Mouse (Mus musculus) cerebellum, postnatal 14 days (tissue): ENCODE data around the gene Ap2b1.
A peak's percentile ranks its signal among the peaks of the same experiment; 100 is the strongest.
"Not testable (repeated sequence)": the region's sequence is repeated elsewhere in the genome, so short reads cannot be mapped to it uniquely, and the experiment has no call there.

Experiments
- DNase-seq, 2 experiments: peaks; one replicate each; pipeline ENCODE4 v3.0.0; 2021; ENCODE audit warnings: mixed read lengths in 2 of 2

The Ap2b1 gene

DNA sequence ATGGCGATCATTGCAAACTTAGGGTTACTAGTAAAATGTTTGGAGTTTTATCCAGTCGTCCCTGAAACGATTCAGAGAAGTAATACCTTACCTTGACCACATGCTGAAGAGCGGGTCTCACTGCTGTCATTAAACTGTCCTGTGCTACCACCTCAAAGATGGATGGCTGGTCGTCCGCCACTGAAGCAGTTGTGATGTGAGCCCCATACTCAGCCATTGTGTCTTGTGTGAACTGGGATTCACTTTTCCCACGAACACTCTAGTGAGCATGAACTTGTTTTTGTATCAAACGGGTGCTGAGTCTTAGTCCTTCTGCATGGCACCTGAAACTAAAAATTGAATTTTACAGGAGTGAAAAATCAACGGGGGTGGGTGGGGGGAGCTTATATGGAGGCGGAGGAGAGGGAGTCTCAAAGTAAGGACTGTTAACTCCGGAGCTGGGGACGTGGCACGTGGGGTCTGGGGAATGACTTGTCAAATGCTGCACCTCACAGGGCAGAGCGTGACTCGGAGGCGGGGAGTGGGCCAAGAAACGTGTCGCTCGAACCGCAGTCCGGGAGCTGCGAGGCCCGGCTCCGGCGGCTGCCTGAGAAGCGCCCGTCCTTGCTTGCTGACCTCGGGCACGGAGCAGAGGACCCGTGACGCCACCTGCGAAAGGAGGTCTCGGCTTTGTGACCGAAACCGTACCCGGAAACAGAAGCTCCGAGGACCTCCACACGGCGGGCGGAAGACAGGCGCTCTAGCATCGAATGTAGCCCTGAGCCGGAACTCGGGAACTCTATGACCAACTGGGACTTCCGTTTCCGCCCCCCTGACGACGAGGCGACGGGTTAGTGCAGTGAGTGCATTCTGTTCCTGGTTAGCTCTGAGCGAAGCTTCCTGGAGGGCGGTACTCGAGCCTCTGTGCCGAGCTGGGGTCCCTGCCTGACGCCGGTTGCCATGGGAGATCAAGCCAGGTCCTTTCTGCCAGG is at the start of gene Ap2b1:
TSS of gene Ap2b1 (plus strand) at position 800 of the 971 bp plus-strand sequence.
- DNase-seq = peak; percentile 92 to 93

DNA sequence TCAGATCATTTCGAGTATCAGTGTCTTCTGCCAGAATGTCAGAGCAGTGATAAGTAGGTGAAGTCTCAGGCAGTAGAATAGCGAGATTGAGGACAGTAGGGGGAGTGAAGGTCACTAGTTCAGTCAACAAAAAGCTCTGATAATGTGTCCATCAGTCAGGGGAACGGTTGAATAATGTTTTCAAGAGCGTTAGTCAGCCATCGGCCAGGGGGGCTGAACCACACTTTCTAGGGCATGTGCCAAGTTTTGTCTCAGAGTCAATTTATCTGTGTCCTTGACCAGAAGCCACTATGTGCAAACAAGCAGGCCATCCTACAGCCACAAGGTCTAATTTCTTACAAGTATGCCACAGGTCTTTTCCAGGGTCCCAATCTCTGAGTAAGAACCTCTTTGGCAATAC is 41.6 kb upstream of the Ap2b1 start:
- DNase-seq = not testable (repeated sequence)

DNA sequence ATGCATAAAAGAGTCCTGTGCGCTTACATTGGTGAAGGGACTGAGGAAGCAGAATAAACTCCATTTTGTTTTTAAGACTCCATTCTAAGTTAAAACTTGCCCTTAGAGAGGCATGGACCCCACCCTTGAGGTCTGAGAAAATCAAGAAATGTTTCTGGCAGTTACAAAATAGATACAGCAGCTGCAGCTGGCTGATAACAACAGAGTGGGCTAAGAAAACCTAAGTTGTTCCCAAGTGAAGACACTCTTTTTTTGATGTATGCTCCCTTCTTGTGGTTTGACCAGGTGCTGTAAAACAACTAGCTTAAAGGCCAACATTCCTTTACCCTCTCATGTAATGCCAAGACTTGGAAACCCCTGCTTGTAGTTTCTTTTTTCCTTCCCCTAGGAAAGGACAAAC is 36.2 kb upstream of the Ap2b1 start:
- DNase-seq = no peak

DNA sequence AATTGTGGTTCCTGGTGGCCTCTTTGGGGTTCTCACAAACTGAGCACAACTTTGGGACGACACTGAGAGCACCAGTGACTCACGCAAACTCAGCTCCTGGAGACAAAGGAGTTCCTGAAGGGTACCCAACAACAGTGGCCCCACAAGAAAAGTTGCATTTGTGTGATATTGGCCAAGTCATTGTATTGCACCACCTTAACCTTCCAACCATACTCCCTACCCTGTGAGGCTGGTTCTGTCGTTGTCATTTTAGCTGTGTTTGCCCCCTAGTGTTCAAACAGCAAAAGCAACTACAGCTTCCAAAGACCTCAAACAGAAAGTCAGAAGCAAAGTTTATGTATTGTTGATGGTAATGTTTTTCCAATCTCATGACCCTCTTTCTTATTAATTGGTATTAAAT is 35.7 kb upstream of the Ap2b1 start:
- no peak for DNase-seq

DNA sequence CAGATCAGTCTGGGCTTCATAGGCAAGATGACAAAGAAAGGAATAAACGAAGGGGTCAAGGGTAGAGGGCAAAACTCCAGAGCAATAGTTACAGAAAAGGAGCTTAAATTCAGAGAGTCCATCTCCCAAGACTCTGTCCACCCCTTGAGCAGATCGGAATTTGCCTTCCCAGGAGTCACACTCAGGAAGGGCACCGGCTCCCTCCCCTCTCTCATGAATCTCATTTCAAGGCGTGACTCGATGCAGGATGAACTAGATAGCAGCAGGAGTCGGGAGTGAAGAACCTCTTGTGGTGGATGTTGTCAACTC is 28.0 kb upstream of the Ap2b1 start:
- no peak for DNase-seq

DNA sequence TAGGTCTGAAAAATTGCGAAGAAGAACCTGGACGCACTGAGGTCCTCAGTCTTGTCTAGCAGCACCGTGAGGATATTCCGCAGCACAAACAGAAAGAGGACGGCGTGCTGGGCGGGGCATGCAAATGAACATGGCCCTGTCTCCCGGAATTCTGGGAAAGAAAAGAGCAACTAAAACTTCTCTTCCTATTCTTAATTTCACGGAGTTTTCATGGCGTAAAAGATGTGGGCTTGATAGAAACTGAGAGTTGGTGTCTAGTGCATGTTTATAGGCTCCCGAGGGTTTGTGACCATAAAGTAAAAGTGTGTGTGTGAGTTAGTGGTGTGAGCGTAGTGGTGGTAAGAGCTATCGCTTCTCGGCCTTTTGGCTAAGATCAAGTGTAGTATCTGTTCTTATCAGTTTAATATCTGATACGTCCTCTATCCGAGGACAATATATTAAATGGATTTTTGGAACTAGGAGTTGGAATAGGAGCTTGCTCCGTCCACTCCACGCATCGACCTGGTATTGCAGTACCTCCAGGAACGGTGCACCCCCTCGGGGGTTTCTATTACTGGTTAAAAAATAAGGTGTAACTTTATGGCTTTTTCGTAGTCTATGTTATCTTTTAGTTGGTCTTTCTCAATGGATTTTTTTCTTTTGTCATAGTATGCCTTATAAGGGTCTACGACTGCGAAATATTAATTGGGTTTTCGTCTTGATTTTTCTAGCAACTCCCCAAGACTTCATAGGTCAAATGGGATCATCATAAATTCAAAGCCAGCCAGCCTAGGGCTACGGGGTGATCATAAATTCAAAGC is 27.5 kb upstream of the Ap2b1 start:
- DNase-seq = peak; percentile 86 to 88

DNA sequence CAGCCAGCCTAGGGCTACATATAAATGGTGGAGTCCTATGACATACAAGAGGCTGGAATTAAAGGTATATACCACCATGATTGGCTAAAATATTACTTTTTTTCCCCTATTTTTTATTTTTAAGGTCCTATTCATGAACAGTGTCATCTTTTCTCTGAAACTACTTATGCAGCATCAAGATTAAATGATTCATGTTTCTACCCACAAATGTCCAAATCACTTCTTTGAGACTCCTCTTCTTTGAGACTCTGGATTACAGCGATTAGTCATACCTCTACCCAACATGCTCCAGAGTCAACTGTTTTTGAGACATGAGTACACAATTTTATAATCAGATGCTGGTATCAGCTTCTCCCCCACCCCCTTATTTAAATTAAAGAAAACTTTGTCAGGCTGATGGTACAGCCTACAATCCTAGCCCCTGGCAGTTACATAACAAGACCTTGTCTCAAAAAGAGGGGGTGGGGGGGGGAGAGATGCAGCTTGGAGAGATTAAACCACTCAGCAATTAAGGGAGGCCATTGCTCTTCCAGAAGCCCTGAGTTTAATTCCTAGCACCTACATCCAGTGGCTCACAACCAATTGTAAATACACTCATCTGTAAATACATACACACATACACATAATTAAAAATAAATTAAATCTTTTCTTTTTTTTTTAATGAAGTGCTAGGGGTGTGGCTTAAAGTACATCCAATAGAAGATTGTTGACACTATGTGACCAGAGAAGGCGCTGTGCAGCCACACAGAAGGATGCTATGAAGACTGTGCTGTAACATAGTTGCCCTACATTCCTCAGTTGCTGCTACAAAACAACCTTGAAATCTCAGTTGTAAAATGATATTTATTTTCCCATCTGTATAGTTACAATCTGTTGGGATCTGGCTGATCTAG is 26.6 kb upstream of the Ap2b1 start:
- DNase-seq = peak; percentile 35 to 62

DNA sequence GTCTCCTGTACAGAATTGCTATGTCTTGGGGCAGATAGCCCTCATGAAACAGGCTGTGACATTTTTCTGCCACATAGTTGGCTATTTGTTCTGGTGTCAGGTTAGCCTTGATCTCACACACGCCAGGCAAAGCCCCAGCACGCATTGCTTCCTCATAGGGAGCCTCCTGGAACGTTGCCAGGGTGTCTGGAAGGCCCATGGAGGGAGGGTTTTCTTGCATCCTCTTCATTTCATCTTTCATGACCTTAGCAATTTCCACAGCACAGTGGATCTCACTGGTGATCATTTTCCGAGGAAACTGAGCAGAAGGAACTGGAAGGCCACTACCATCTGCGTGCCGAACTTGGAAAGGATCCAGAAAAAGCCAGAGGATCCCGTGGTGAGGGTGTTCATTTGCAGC is 22.6 kb upstream of the Ap2b1 start:
- peak in 1 of 2 experiments; percentile 41 for DNase-seq

DNA sequence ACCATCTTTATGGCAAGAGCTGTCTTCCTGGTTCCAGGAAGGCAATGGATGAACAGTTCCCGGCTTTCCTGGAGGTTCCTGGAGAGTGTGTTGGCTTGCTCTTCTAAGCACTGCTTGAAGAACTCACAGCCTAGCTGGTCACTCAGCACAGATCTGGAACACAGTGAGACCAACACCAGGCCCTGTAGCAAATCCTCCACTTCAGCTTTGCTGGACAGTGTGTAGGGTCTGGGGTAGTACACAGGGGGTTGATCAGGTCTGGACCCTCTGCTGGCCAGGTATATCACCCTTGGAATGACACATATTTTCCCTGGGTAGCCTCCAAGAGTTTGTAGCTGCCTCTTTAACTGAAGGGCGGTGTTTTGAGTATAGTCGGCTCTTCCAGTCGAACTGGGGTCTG is 19.8 kb upstream of the Ap2b1 start:
- DNase-seq = no peak

DNA sequence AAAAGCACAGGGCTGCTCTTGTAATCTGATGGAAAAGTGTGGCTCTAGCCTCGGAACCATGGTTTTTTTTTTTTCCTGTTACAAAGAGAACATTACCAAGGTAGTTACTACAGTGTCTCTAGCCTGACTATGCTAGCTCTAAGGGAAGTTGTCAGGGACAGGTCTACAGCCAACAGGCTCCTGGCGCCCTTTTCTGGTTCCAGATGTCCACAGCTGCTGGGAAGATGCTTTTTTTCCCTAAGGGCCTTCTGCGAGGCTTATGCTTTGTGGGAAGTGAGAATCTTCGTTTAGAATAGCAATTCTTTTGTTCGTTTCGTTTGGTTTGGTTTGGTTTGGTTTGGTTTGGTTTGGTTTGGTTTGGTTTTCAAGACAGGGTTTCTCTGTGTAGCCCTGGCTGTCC is 19.1 kb upstream of the Ap2b1 start:
- no peak for DNase-seq

DNA sequence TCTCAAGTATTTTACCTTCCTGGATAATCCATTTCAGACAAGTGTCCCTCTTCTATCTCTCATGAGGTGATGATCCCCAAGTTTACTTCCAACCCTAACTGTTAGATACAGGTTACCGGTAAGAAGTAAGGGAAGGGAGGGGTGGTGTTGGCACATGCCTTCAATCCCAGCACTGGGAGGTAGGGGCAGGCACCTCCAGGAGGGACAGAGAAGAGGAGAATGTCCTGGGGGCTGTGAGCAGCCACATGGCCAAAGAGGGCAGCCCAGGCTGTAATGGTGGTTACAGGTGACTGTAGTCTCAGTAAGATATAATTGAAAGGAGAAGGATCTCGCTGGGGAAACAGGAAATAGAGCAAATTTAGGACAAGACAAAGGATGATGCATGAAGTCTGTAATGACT is 16.7 kb upstream of the Ap2b1 start:
- DNase-seq = no peak

DNA sequence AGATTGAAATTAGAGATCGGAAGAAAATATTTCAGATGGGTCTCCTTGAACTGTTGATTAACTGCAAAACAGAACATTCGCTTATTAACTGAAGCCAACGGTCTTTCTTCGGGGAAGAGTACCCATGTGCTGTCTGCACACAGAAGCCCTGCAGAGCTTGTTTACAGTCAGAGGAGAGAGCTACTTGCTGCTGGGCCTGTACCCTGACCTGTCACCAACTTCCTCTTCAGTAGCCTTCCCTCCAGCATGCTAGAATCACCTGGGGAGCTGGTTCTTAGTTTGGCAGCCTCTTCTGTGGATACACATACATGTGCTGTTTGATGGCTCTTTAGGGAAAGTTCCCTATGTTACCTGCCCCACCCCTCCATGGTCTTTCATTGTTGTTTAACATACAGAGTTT is 13.2 kb upstream of the Ap2b1 start:
- no peak for DNase-seq

DNA sequence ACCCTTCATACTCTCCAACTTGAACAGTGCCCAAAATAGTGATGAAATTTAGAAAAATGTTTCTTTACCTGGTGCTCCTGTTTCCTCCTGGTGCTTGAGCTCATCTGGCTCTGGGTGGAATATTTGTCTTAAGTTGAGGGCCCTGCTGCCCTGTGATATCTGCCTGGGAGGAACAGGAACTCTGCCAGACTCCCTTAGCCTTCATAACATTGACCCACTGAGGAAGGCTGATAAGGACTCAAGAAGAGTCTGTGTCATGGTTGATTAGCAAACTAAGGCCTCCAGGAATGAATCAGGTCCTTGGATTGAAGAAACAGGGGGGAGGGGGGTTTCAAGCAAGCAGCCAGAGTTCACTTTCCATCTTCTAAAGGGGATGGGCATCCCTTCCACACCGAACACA is 12.3 kb upstream of the Ap2b1 start, which contains the start of gene Slfn14:
TSS of gene Slfn14 (minus strand) at position 161 of the 400 bp plus-strand sequence.
- DNase-seq = no peak

DNA sequence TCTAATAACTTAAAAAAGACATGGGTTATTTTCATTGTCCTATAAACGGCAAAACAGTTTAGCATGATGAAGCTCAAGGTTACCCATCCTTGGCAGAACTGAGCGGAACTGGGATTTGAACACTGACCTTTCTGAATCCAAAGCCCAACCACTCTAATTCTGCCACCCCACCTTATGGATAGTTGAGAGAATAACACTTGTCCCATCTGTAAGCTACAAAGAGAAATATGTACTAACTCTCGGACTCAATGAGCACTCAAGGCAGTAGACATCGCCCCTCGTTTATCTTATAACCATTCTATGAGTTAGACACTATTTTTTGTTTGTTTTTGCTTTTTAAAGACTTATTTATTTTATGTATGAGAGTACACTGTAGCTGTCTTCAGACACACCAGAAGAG is 9.8 kb upstream of the Ap2b1 start:
- no peak for DNase-seq

DNA sequence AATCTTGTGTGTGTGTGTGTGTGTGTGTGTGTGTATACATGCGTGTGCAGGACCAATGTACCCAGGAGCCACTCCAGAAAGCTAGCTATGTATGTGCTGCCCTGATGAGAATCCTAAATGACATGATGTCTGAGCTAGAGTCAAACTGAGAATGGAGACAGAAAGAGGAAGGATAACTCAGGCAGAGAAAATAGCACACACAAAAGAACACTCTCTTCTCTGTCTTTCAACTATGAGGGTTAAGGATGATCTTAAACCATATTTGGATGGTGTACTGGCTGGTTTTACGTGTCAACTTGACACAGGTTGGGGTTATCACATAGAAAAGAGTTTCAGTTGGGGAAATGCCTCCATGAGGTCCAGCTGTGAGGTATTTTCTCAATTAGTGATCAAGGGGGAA is 9.2 kb upstream of the Ap2b1 start:
- DNase-seq = no peak

DNA sequence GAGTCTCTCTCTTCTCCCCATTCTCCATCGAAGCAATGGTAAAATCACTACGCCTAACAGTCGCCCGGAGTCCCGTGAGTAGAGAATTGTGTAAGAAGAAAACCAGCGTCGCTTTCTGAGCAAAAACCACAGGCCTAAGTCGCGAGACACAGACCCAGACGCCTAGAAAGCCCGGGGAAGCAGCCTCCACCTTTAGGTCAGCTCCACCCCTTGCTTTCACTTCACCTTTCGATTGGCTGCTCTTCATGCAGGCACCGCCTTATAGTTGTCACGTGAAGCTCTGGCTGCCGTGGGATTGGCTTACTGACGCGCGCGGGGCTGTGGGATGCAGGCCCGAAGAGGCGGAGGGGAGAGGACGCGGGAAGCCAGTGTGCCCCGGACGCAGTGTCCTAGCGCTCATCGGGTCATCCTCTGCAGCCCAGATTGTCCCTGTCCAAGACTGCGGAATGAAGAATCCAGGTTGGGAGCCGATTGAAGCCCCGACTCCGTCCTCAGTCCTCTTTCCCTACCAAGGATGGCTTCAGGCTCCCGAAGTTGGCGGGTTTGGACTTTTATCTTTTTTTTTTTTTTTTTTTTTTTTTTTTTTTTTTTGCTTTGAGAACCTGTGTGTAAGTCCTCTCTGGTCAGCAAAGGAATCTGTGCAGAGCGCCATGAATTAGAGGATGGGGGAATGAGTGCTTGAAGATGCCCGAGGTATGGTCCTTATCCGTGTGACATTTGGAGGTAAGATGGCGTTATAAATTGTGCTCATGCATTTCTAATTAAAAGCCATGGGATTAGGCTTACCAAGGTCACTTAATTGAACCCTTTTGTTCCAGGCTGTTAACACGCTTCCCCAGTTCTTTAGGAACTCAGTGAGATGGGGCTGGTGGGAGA is 7.2 kb upstream of the Ap2b1 start:
- DNase-seq = peak; percentile 95 to 96

DNA sequence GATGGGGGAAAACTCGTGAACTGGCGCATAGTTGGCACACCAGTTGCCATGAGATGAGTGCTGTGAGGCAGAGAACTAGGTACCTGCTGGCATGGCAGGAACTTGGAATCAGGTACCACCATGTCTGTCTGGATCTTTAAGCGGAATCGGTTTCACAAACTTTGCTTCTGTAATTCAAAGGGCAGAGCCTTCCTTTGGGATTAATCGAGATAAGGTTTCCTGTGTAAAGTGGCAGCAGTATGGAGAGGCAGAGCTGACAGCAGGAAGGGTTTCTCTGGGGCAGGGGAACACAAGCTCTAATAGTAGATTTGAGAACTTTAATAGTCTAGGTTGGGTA is 6.6 kb upstream of the Ap2b1 start:
- DNase-seq = peak in 1 of 2 experiments; percentile 21

DNA sequence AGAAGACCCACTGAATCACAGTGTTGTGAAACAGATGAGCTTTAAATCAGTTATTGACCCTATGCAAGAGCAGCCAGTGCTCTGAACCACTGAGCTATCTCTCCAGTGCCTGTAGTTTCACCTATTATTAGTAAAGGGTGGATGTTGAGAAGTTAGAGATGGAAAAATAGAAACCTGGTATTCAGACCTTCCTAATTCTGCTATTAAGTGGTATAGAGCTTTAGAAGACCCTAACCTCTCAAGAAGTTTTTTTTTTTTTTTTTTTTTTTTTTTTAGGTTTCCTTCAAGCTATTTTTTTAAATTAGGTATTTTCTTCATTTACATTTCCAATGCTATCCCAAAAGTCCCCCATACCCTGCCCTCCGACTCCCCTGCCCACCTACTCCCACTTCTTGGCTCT is 5.6 kb upstream of the Ap2b1 start:
- DNase-seq = no peak

DNA sequence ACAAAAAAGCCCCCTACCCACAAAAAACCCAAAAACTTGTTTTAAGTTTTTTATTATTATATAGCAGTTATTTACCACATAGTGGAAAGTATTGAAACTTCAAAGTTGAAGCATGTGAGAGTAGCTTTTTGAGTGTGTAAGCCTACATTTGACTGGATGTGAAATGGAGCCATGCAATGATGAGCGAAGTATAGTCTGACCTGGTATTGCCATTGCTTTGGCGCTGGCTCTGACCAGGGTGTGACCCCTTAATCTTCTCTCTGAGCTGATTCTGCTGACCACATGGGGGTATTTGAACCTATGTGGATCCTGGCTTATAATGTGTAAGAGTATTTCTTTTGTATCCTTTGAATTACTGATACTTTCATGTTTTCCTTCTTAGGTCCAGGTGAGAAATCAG is 4.7 kb upstream of the Ap2b1 start:
- no peak for DNase-seq

DNA sequence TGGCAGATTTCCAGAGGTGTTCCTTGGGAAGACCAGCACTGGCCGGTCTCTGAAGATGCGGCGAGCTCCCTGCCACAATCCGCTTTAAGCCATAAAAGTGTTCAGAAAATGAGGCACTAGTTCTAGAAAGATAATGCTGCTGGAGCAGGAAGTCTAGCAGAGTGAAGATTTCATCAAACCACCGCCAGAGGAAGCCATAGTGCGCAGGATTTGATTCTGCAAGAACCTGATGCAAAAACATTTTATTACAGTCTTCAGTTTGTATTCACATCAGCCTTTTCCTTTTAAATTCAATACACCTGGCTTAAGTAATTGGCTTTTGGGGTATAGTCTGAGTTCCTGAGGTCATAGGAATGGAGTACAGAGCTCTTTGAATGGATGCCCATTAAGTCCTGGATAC is 1.0 kb upstream of the Ap2b1 start:
- no peak for DNase-seq

DNA sequence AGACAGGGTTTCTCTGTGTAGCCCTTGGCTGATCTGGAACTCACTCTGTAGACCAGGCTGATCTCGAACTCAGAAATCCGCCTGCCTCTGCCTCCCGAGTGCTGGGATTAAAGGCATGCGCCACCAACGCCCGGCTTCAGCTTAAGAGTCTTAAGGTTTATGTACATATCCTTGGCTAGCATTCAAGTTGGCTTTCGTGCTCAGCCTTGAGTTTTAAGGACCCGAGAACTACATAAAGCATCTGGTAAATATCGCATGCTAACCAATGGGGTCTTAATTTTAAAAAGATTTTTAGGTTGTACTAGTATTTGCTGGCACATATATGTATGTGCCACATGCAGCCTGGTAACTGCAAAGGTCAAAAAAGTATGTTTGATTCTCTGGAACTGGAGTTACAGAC is 900 bp downstream of the Ap2b1 start:
- peak in 1 of 2 experiments; percentile 20 for DNase-seq

DNA sequence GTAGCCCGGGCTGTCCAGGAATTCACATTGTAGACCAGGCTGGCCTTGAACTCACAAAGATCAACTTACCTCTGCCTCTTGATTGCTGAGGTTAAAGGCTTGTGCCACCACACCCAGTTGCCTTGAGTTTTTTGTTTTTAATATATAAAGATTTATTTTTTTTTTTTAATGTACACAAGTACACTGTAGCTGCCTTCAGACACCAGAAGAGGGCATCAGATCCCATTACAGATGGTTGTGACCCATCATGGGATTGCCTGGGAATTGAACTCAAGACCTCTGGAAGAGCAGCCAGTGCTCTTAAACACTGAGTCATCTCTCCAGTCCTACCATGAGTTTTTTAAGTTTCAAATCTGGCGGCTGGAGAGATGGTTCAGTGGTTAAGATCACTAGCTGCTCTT is 2.6 kb downstream of the Ap2b1 start:
- DNase-seq = no peak
